Comparison of ENCODE assay signal across 8 mouse cellular contexts in the genomic region with DNA sequence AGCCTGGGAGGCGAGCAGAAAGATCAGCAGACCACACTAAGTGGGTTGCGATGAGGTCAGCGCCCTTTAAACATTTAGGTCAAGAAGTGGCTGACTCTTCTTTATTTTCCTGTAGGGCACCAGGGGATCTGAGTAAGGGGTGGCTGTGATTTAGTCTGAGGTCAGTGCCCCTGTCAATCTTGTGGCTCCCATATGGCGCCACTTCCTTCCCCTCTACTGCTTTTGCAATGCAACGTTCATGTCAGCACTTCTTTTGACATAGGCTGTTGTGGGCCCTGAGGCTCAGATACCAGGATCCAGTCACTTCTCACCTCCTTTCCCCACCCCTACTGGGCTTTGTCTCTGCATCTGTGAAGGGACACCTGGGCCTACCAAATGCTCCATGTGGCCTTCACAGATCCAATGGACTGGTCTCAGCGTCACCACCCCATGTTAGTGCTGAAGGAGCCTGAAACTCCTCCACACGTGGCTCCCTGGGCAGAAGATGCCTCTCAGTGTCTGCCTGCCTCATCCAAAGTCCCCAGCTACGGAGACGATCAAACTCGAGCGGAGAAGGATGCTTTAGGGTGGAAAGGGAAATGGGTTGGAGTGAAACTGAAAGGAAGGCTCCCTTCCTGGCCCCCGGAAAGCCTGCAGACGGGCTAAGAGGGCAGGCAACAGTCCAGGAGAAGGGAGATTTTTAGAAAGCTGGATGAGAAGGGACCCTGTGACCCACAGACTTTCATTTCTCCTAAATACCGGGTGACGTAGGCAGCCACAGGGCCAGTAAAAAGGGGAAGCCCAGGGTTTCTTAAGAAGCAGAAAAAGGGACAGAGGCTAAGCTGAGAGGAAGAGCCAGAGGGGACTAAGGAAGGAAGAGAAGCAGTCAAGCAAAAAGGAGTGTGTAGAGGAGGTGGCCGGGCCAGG. TPM values are rescaled to one million over a fixed set of nuclear protein-coding genes. Genes with fewer than 3 reads are reported as not detected.
DNase-seq lines count a peak whose midpoint lies in the region; ATAC-seq and TF ChIP-seq lines count a peak whose summit lies in the region.

No protein-coding gene starts in this region.

- intact Hi-C loops in heart, adult 2 months (cut with DNase I), result no loop called here

- no peak for ATAC-seq in heart, embryonic 12.5 days (ENCODE audit: insufficient number of reproducible peaks, low FRiP score)
- ATAC-seq in monocyte, adult 5-6 weeks (replicated peaks; ENCODE audit: insufficient number of reproducible peaks, low FRiP score, low TSS enrichment, poor library complexity, severe bottlenecking), result peak; percentile 73
- ATAC-seq in forebrain, postnatal 0 days, result no peak
- no peak for ATAC-seq in hindbrain, embryonic 14.5 days (ENCODE audit: low FRiP score)

- no peaks in the 10 kb centered on the region for H3K36me3 ChIP-seq in heart, adult 2 months (ENCODE audit: control insufficient read depth, insufficient read depth, low read length)
- no peaks in the 10 kb centered on the region for H3K36me3 ChIP-seq in heart, embryonic 12.5 days
- no peaks in the 10 kb centered on the region for H3K36me3 ChIP-seq in embryonic facial prominence, embryonic 10.5 days (replicated peaks)
- no peaks in the 10 kb centered on the region for H3K36me3 ChIP-seq in forebrain, postnatal 0 days (ENCODE audit: insufficient read depth)
- H3K36me3 ChIP-seq in hindbrain, embryonic 14.5 days (replicated peaks; ENCODE audit: control insufficient read depth, insufficient read depth), result no peaks in the 10 kb centered on the region

- no peaks in the 10 kb centered on the region for H3K27me3 ChIP-seq in heart, adult 2 months (ENCODE audit: control insufficient read depth, insufficient read depth, low read length)
- peaks cover 13% of the 10 kb centered on the region for H3K27me3 ChIP-seq in heart, embryonic 12.5 days (replicated peaks)
- peaks cover 22% of the 10 kb centered on the region for H3K27me3 ChIP-seq in embryonic facial prominence, embryonic 10.5 days (replicated peaks; ENCODE audit: low read depth, poor library complexity, severe bottlenecking)
- H3K27me3 ChIP-seq in forebrain, postnatal 0 days (ENCODE audit: insufficient read depth, low read length), result no peaks in the 10 kb centered on the region
- H3K27me3 ChIP-seq in hindbrain, embryonic 14.5 days (ENCODE audit: control insufficient read depth, insufficient read depth, low read length), result no peaks in the 10 kb centered on the region

- DNase-seq in heart, adult 2 months, result peak; percentile 53 to 72
- peak; percentile 44 for DNase-seq in embryonic facial prominence, embryonic 10.5 days (ENCODE audit: low spot score)
- DNase-seq in kidney, postnatal 36 days, result peak; percentile 44 to 51
- no peak for DNase-seq in forebrain, postnatal 0 days
- no peak for DNase-seq in right cerebral cortex, postnatal 10 days (ENCODE audit: low spot score in 2 of 2)
- no peak for DNase-seq in hindbrain, embryonic 14.5 days (ENCODE audit: low spot score)

- H3K4me1 ChIP-seq in heart, adult 2 months (ENCODE audit: control insufficient read depth, insufficient read depth, low read length), result peaks cover 4% of the 10 kb centered on the region
- H3K4me1 ChIP-seq in heart, embryonic 12.5 days (replicated peaks), result peaks cover 14% of the 10 kb centered on the region; the same call in 1 of the 2 replicates
- H3K4me1 ChIP-seq in embryonic facial prominence, embryonic 10.5 days, result peaks cover 24% of the 10 kb centered on the region
- H3K4me1 ChIP-seq in forebrain, postnatal 0 days (ENCODE audit: insufficient read depth), result no peaks in the 10 kb centered on the region
- peaks cover 4% of the 10 kb centered on the region for H3K4me1 ChIP-seq in hindbrain, embryonic 14.5 days (replicated peaks; ENCODE audit: control insufficient read depth, insufficient read depth, low read length)

- TF ChIP-seq CTCF in heart, adult 2 months (IDR thresholded peaks at IDR 0.05), result no peak
- TF ChIP-seq CTCF in forebrain, postnatal 0 days (IDR thresholded peaks at IDR 0.05; ENCODE audit: low read depth), result no peak

- peak overlapping the region; percentile 64 for H3K27ac ChIP-seq in heart, adult 2 months
- H3K27ac ChIP-seq in heart, embryonic 12.5 days (ENCODE audit: poor library complexity, severe bottlenecking), result no peak overlapping the region
- H3K27ac ChIP-seq in embryonic facial prominence, embryonic 10.5 days (replicated peaks), result peak overlapping the region; percentile 63
- H3K27ac ChIP-seq in forebrain, postnatal 0 days (ENCODE audit: low read depth, low read length), result no peak overlapping the region
- H3K27ac ChIP-seq in hindbrain, embryonic 14.5 days, result no peak overlapping the region

- WGBS in heart, adult 2 months, result 49% methylated on average over 16 of the region's 16 CpGs
- WGBS in heart, embryonic 12.5 days, result 47% methylated on average over 16 of the region's 16 CpGs
- WGBS in embryonic facial prominence, embryonic 10.5 days, result 32% methylated on average over 16 of the region's 16 CpGs
- 73% methylated on average over 16 of the region's 16 CpGs for WGBS in forebrain, postnatal 0 days
- WGBS in hindbrain, embryonic 14.5 days, result 46% methylated on average over 16 of the region's 16 CpGs

- 0 out of 2 replicates have a peak, but pooled peaks have one; percentile 1 for TF ChIP-seq EP300 in heart, adult 2 months (IDR thresholded peaks at IDR 0.05; ENCODE audit: insufficient read depth, low read depth, low read length)

- H3K79me2 ChIP-seq in heart, adult 2 months (replicated peaks; ENCODE audit: control insufficient read depth, insufficient read depth, low read length), result no peaks in the 10 kb centered on the region

- peak overlapping the region; percentile 38 for H3K4me3 ChIP-seq in heart, adult 2 months
- no peak overlapping the region for H3K4me3 ChIP-seq in heart, embryonic 12.5 days
- 0 out of 2 replicates have a peak overlapping the region, but pooled peaks have one; percentile 8 for H3K4me3 ChIP-seq in embryonic facial prominence, embryonic 10.5 days
- no peak overlapping the region for H3K4me3 ChIP-seq in forebrain, postnatal 0 days (ENCODE audit: low read depth, low read length)
- no peak overlapping the region for H3K4me3 ChIP-seq in hindbrain, embryonic 14.5 days (replicated peaks; ENCODE audit: low read length)

- no peak; the same call in 1 of the 2 replicates for TF ChIP-seq POLR2A in heart, adult 2 months (IDR thresholded peaks at IDR 0.05; ENCODE audit: insufficient read depth, low read depth, low read length)

- H3K4me2 ChIP-seq in heart, embryonic 12.5 days, result no peak overlapping the region
- H3K4me2 ChIP-seq in forebrain, postnatal 0 days (ENCODE audit: low read depth), result no peak overlapping the region
- no peak overlapping the region for H3K4me2 ChIP-seq in hindbrain, embryonic 14.5 days (replicated peaks)

- H3K9ac ChIP-seq in heart, adult 2 months (ENCODE audit: low read depth, low read length), result 0 out of 2 replicates have a peak overlapping the region, but pooled peaks have one; percentile 17
- no peak overlapping the region for H3K9ac ChIP-seq in heart, embryonic 12.5 days
- H3K9ac ChIP-seq in forebrain, postnatal 0 days, result no peak overlapping the region
- no peak overlapping the region for H3K9ac ChIP-seq in hindbrain, embryonic 14.5 days

- H3K9me3 ChIP-seq in heart, embryonic 12.5 days (replicated peaks), result no peaks in the 10 kb centered on the region
- no peaks in the 10 kb centered on the region for H3K9me3 ChIP-seq in embryonic facial prominence, embryonic 10.5 days
- no peaks in the 10 kb centered on the region for H3K9me3 ChIP-seq in forebrain, postnatal 0 days (ENCODE audit: low read length)
- H3K9me3 ChIP-seq in hindbrain, embryonic 14.5 days (ENCODE audit: control insufficient read depth, low read length), result no peaks in the 10 kb centered on the region

RNA-seq across cellular contexts. Expression of a gene that starts 2.4 kb away (rescaled TPM):
- total RNA-seq in heart, adult 2 months (2021), result 1 to 10 TPM; 2.1 to 2.3 TPM
- polyA plus RNA-seq in heart, adult 2 months (2012; rRNA removed), result 3.9 and 4.9 TPM in 2 replicates
- polyA plus RNA-seq in heart, embryonic 12.5 days (2016; fragmentation: Nextera tagmentation; extraction: Ambion mirVana), result 0.23 and 0.41 TPM in 2 replicates
- polyA plus RNA-seq in embryonic facial prominence, embryonic 10.5 days (2016; fragmentation: Nextera tagmentation; extraction: Ambion mirVana), result 0.43 and 0.77 TPM in 2 replicates
- total RNA-seq in monocyte, adult 5-6 weeks (2017), result 23.9 to 28.8 TPM (median 26.8 TPM) in 3 replicates
- 0.62 and 0.90 TPM in 2 replicates for total RNA-seq in forebrain, postnatal 0 days (2014; rRNA removed)
- polyA plus RNA-seq in forebrain, postnatal 0 days (2015; fragmentation: Nextera tagmentation; extraction: Ambion mirVana), result 0.26 and 0.42 TPM in 2 replicates
- polyA plus RNA-seq in hindbrain, embryonic 14.5 days (2014; fragmentation: Nextera tagmentation; extraction: Ambion mirVana), result 0.22 and 0.29 TPM in 2 replicates

RNA-seq across cellular contexts. Expression of a gene that starts 12.1 kb away (rescaled TPM):
- total RNA-seq in heart, adult 2 months (2021), result under 1 TPM in 1 of 2 experiments, not detected in 1; 0.07 TPM
- 0.44 and 0.76 TPM in 2 replicates for polyA plus RNA-seq in heart, adult 2 months (2012; rRNA removed)
- not detected in 2 replicates for polyA plus RNA-seq in heart, embryonic 12.5 days (2016; fragmentation: Nextera tagmentation; extraction: Ambion mirVana)
- 0.09 and 0.15 TPM in 2 replicates for polyA plus RNA-seq in embryonic facial prominence, embryonic 10.5 days (2016; fragmentation: Nextera tagmentation; extraction: Ambion mirVana)
- 1.8 to 3.3 TPM (median 2.2 TPM) in 3 replicates for total RNA-seq in monocyte, adult 5-6 weeks (2017)
- not detected in 2 replicates for total RNA-seq in forebrain, postnatal 0 days (2014; rRNA removed)
- polyA plus RNA-seq in forebrain, postnatal 0 days (2015; fragmentation: Nextera tagmentation; extraction: Ambion mirVana), result 0.05 TPM in 1 of 2 replicates, not detected in the other
- 0.09 TPM in 1 of 2 replicates, not detected in the other for polyA plus RNA-seq in hindbrain, embryonic 14.5 days (2014; fragmentation: Nextera tagmentation; extraction: Ambion mirVana)

RNA-seq across cellular contexts. Expression of a gene that starts 27.8 kb away (rescaled TPM):
- total RNA-seq in heart, adult 2 months (2021), result 10 to 100 TPM; 10.7 to 12.0 TPM
- 11.1 and 11.5 TPM in 2 replicates for polyA plus RNA-seq in heart, adult 2 months (2012; rRNA removed)
- 61.5 and 62.2 TPM in 2 replicates for polyA plus RNA-seq in heart, embryonic 12.5 days (2016; fragmentation: Nextera tagmentation; extraction: Ambion mirVana)
- 139 and 142 TPM in 2 replicates for polyA plus RNA-seq in embryonic facial prominence, embryonic 10.5 days (2016; fragmentation: Nextera tagmentation; extraction: Ambion mirVana)
- 0.58 TPM in 1 of 3 replicates, not detected in the others for total RNA-seq in monocyte, adult 5-6 weeks (2017)
- total RNA-seq in forebrain, postnatal 0 days (2014; rRNA removed), result 323 and 362 TPM in 2 replicates
- 180 and 184 TPM in 2 replicates for polyA plus RNA-seq in forebrain, postnatal 0 days (2015; fragmentation: Nextera tagmentation; extraction: Ambion mirVana)
- 154 and 160 TPM in 2 replicates for polyA plus RNA-seq in hindbrain, embryonic 14.5 days (2014; fragmentation: Nextera tagmentation; extraction: Ambion mirVana)

RNA-seq across cellular contexts. Expression of a gene that starts 39.8 kb away (rescaled TPM):
- 100 to 1,000 TPM; 101 to 109 TPM for total RNA-seq in heart, adult 2 months (2021)
- polyA plus RNA-seq in heart, adult 2 months (2012; rRNA removed), result 160 and 196 TPM in 2 replicates
- 67.4 and 70.9 TPM in 2 replicates for polyA plus RNA-seq in heart, embryonic 12.5 days (2016; fragmentation: Nextera tagmentation; extraction: Ambion mirVana)
- polyA plus RNA-seq in embryonic facial prominence, embryonic 10.5 days (2016; fragmentation: Nextera tagmentation; extraction: Ambion mirVana), result 60.8 and 63.7 TPM in 2 replicates
- total RNA-seq in monocyte, adult 5-6 weeks (2017), result 32.4 to 64.6 TPM (median 53.0 TPM) in 3 replicates
- 22.2 and 25.5 TPM in 2 replicates for total RNA-seq in forebrain, postnatal 0 days (2014; rRNA removed)
- polyA plus RNA-seq in forebrain, postnatal 0 days (2015; fragmentation: Nextera tagmentation; extraction: Ambion mirVana), result 33.7 and 38.8 TPM in 2 replicates
- 37.0 and 44.8 TPM in 2 replicates for polyA plus RNA-seq in hindbrain, embryonic 14.5 days (2014; fragmentation: Nextera tagmentation; extraction: Ambion mirVana)

RNA-seq across cellular contexts. Expression of a gene that starts 53.1 kb away (rescaled TPM):
- total RNA-seq in heart, adult 2 months (2021), result 100 to 1,000 TPM; 216 to 243 TPM
- polyA plus RNA-seq in heart, adult 2 months (2012; rRNA removed), result 432 and 512 TPM in 2 replicates
- polyA plus RNA-seq in heart, embryonic 12.5 days (2016; fragmentation: Nextera tagmentation; extraction: Ambion mirVana), result 24.9 and 26.2 TPM in 2 replicates
- 38.9 and 42.0 TPM in 2 replicates for polyA plus RNA-seq in embryonic facial prominence, embryonic 10.5 days (2016; fragmentation: Nextera tagmentation; extraction: Ambion mirVana)
- 74.0 to 103 TPM (median 96.6 TPM) in 3 replicates for total RNA-seq in monocyte, adult 5-6 weeks (2017)
- total RNA-seq in forebrain, postnatal 0 days (2014; rRNA removed), result 243 and 271 TPM in 2 replicates
- 35.6 and 36.9 TPM in 2 replicates for polyA plus RNA-seq in forebrain, postnatal 0 days (2015; fragmentation: Nextera tagmentation; extraction: Ambion mirVana)
- 33.4 and 41.5 TPM in 2 replicates for polyA plus RNA-seq in hindbrain, embryonic 14.5 days (2014; fragmentation: Nextera tagmentation; extraction: Ambion mirVana)

Comparison
In these comparisons a context has a peak if more than half of its experiments do, and no peak if none do; other contexts are left out.
1. H3K27ac ChIP-seq: peak in heart, adult 2 months (single experiment) and embryonic facial prominence, embryonic 10.5 days (single experiment); none in heart, embryonic 12.5 days (single experiment), forebrain, postnatal 0 days (single experiment) and hindbrain, embryonic 14.5 days (single experiment).
2. H3K4me3 ChIP-seq: peak in heart, adult 2 months (single experiment) and embryonic facial prominence, embryonic 10.5 days (single experiment); none in heart, embryonic 12.5 days (single experiment), forebrain, postnatal 0 days (single experiment) and hindbrain, embryonic 14.5 days (single experiment).
3. DNase-seq: peak in heart, adult 2 months (2 of 2), embryonic facial prominence, embryonic 10.5 days (single experiment) and kidney, postnatal 36 days (2 of 2); none in forebrain, postnatal 0 days (single experiment), right cerebral cortex, postnatal 10 days (0 of 2) and hindbrain, embryonic 14.5 days (single experiment).